Mouse (Mus musculus): ENCODE measurements around the gene 2410004B18Rik.

The 2410004B18Rik gene

GRCm38 (mm10) chr3:145929525-145930400 lies 8.1 kb upstream of the 2410004B18Rik start:
- WGBS: 79% methylated on average over 7 of the region's 7 CpGs

DNA sequence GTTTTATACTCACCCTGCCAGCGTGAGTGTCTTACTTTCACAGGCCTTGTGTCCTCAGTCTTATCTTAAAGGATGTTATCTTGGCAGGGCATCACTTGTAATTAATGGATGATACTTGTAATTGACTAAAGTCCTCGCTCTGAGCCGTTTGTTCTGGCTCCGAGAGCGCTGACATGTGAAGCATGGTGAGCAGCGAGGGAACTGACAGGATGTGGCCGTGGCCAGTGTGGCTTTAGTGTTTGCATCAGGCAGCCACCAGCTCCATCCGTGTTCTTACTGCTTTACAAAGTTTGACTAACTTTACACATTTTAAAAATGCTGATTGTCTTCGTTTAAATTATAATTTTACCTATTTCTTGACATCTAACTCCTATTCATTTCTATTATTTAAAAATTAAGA lies 4.0 kb upstream of the 2410004B18Rik start:
- 87% methylated on average over 9 of the region's 9 CpGs for WGBS

DNA sequence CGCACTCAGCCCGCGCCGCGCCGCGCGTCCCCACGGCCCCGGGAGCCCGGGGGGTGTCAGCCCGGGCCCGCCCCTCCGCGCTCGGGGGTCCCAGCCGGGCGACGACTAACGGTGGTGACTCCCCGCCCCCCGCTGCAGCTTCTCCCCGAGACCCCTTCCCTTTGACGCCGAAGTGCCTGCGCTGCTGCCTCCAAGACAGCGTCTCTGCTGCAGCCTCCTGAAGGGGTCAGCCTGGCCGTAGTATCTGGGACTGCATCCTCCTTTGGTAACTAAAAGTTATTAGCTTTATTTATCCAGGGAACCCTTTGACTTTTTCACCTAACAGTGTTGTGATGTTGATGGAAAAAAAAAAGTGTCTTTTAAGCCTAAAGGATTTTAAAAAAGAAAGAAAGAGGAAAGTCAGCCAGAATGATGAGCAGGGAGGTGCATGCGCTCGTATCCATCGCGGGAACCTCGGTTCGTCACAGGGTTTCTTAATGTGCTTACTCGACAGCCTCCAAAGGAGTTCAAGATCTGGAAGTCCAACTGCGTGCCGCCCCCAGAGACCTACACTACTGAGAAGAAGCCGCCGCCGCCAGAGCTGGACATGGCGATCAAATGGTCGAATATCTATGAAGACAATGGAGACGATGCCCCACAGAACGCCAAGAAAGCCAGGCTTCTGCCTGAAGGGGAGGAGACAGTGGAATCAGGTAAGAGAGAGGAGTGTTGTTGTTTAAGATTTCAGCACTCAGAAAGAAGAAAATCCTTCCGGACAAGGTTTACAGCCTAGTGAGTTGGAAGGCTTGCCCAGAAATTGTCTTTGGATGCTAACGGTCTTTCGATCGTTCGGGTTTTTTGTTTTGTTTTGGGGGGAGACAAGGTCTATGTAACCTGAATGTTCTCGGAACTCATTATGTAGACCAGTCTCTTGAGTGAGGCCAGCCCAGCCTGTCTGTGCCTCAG lies 863 bp downstream of the 2410004B18Rik start:
- WGBS: 15% methylated on average over 50 of the region's 50 CpGs

GRCm38 (mm10) chr3:145939402-145939801 lies 1.6 kb downstream of the 2410004B18Rik start:
- 76% methylated on average over 12 of the region's 12 CpGs for WGBS

GRCm38 (mm10) chr3:145939971-145940370 lies 2.2 kb downstream of the 2410004B18Rik start:
- WGBS: 58% methylated on average over 4 of the region's 4 CpGs

- WGBS: 14% methylated on average over 3 of the region's 3 CpGs
Measured at GRCm38 (mm10) chr3:145941971-145942370, 4.2 kb downstream of the 2410004B18Rik start.

DNA sequence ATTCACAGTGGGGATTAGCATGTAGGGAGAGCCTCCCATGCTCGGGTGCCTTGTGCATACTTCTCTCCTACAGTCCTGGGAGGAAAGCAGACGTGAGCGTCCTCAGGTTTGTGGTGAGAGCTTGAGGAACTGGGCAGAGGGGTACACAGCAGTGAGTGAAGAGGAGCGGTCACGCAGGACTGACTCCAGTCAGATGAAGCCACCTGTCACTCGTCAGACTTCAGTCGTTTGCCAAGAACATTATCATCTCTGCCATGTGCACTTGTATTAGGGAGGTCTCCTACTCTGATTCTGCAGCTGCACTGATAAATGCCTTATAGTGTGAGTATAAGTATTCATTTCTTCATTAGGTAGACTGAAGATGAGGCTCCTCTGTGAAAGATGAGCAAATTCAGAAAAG lies 6.5 kb downstream of the 2410004B18Rik start:
- WGBS: 84% methylated on average over 7 of the region's 7 CpGs

- 70% methylated on average over 3 of the region's 3 CpGs for WGBS
Measured at GRCm38 (mm10) chr3:145945904-145946303, 8.1 kb downstream of the 2410004B18Rik start.

DNA sequence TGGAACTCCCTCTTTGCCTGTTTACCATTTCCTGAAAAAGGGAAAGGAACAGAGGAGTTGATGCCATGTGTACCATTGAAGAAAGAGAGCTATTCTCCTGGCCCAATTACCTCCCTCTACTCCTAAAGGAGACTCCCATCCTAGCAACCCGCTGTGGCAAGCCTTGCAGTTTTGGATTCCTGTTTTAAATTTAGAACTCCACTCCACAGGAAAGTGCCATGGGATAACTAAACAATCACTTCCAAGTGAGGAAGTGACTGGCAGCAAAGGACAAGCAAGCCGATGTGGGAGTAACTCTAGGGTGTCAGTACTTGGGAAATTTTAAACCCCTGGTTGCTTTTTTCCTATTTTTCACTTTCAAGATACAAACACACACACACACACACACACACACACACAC lies 8.8 kb downstream of the 2410004B18Rik start:
- whole genome bisulfite sequencing: 27% methylated on average over 2 of the region's 2 CpGs

GRCm38 (mm10) chr3:145947539-145948204 lies 9.9 kb downstream of the 2410004B18Rik start:
- 58% methylated on average over 6 of the region's 6 CpGs for WGBS

DNA sequence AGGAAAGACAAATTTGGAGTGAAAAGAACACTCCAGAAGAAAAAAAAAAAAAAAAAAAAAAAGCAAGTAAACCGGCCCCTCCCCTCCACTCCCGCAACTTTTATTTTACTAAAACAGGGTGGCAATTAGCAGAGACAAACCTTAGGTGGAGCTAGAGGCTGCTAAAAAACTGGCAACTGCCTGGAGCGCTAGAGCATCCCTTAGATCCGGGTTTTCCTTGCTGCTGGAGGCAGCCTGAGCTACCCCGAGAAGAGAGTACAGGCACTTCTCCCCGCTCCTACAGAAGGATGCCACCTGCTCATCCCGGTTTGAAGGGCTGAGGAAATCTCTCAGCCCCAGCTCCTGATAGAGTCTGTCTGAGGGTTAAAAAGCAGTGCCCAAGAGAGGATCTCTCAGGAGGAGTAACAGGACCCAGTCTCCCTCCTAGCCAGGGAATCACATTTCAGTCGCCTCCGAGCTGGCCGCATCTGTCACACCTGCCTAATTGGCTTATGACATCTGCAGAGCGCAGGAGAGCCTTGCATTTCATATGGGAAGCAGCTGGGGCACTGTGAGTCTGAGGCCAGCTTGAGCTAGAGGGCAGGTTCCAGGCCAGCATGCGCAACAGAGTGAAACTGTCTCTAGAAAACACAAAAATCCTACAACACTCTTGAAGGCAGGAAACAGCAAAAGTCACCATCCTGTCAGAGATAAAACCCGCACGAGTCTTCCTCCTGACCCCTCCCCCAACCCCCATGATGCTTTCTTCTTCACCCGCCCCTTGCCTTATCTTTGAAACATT lies 12.4 kb downstream of the 2410004B18Rik start:
- WGBS: 14% methylated on average over 15 of the region's 15 CpGs

DNA sequence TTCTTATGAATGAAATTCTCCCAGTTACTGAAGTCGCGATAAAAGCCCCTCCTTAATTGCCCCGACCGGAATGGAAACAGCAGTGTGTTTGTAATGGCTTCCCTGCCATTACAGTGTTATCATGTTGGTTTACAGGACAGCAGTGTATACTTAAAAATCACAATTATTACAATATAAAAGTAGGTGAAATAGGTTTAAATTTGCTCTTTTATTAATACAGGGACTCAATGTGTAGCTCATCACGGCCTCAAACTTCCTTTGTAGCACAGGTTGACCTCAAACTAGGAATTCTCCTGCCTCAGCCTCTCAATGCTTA lies 13.0 kb downstream of the 2410004B18Rik start:
- 46% methylated on average over 5 of the region's 5 CpGs for WGBS

- 66% methylated on average over 17 of the region's 17 CpGs for WGBS
Measured at GRCm38 (mm10) chr3:145951287-145952165, 13.7 kb downstream of the 2410004B18Rik start.

DNA sequence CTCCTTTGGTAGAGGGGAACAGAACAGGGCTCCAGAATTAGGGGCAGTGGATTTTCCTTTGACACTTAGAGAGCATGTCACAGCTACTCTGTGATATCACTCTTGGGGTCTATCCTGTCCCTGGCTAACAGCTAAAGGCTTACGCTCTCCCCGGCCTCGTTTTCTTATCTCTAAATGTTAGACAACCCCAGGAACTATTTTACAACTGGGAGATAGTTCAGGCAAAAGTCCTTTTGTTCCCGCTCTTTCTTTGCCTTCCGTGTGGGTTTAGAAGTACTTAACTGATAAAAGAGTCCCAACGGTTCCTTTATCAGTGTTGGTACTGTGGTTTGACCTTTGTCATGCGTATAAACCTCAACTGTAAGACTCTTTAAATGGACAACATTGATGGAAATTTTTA lies 15.1 kb downstream of the 2410004B18Rik start:
- WGBS: 91% methylated on average over 7 of the region's 7 CpGs

DNA sequence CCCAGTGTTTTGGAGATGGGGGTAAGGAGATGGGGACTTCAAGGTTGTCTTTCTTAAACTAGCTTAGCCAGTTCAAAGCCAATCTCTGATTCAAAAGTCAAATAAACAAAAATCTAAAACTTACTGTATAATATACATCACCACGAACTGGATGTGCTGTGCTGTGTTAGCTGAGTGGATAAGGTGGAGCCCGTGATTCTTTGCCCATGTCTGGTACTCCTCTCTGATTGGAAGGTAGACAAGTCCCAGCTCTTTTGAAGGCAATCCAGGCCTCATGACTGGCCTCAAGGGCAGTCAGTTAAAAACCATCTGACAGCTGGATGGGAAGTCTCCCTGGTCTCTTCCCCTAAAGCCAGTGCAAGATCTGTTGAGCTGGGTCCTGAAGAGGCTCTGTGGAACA lies 15.6 kb downstream of the 2410004B18Rik start:
- 92% methylated on average over 2 of the region's 2 CpGs for WGBS

DNA sequence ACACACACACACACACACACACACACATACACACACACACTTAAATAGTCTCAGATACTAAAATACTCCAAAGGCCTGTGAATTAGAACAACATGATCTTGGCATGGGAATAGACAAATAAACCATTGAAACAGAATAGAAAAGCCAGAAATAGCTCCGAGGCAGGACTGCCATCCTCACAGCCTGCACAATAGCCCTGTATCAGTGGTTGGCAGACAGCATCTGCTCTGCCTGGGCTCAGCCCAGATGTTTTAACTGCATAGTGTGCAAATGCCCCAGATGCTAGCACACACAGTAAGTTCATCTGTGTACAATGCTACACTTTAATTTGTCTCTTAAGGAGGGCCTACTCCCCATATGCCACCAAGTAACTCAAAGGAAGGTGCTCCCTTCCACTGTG lies 22.0 kb downstream of the 2410004B18Rik start:
- 29% methylated on average over 1 of the region's 1 CpGs for WGBS

GRCm38 (mm10) chr3:145962411-145962810 lies 24.6 kb downstream of the 2410004B18Rik start:
- 43% methylated on average over 9 of the region's 9 CpGs for WGBS

GRCm38 (mm10) chr3:145963101-145964017 lies 25.5 kb downstream of the 2410004B18Rik start:
- 38% methylated on average over 31 of the region's 31 CpGs for WGBS

GRCm38 (mm10) chr3:145964018-145964387 lies 26.2 kb downstream of the 2410004B18Rik start:
- WGBS: 49% methylated on average over 10 of the region's 10 CpGs

All from cerebral cortex, adult 2 months (tissue).